Mouse (Mus musculus): ENCODE results near the gene Gbp7.

DNA sequence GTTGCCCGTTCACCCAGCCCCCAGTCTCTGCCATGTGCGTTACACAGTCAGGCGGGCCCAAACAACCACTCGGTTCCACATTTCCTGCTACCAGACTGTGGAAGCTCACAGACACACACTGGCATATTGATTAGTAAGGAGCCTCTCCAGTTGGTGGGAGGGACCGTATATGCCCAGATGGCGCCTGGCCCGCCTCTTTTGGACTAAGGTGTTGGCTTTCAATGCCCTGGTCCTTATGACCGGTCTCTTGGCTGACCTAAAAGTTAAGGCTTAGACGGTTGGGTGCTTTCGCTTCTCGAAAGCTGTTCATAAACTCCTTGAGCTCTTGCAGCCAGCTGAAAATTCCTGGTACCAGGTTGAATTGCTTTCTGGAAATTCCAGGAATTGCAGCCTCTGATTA, 25.5 kb downstream of the Gbp7 start:
- no peak for TF ChIP-seq POLR2A (IDR thresholded peaks at IDR 0.05; ENCODE audit: borderline replicate concordance, low read depth, low read length)
- no peak for TF ChIP-seq CTCF (IDR thresholded peaks at IDR 0.05; ENCODE audit: low read depth, low read length)
